ENCODE assay signal across 11 mouse cellular contexts in genomic region chr2:131980866-131981265, GRCm38 (mm10). TPM values are rescaled to one million over a fixed set of nuclear protein-coding genes. Genes with fewer than 3 reads are reported as not detected.
DNase-seq lines count a peak whose midpoint lies in the region; ATAC-seq and TF ChIP-seq lines count a peak whose summit lies in the region.
"Had no signal": no experiment of that assay in that cellular context is flagged by ENCODE, and none has a peak within 500 bp of the region (broad histone marks: within the 10 kb centered on the region; RNA-seq: fewer than 3 reads in every experiment).

No protein-coding gene starts in this region.

- H3K27ac ChIP-seq in gastrocnemius, adult 2 months = no peak overlapping the region
- no peak overlapping the region for H3K27ac ChIP-seq in kidney, embryonic 14.5 days (ENCODE audit: low read depth, low read length)
- H3K27ac ChIP-seq: heart, adult 2 months had no signal

- H3K9ac ChIP-seq in kidney, embryonic 14.5 days (ENCODE audit: low read depth, low read length) = no peak overlapping the region

- no peak overlapping the region for H3K4me3 ChIP-seq in gastrocnemius, adult 2 months
- no peak overlapping the region for H3K4me3 ChIP-seq in kidney, embryonic 14.5 days (ENCODE audit: low read length)
- H3K4me3 ChIP-seq: heart, adult 2 months; megakaryocyte, embryonic 14.5 days had no signal

- no peaks in the 10 kb centered on the region for H3K36me3 ChIP-seq in kidney, embryonic 14.5 days (ENCODE audit: control insufficient read depth, insufficient read depth, low read length)

- TF ChIP-seq CTCF in gastrocnemius, adult 2 months (IDR thresholded peaks at IDR 0.05) = no peak

- 49% methylated on average over 9 of the region's 9 CpGs for WGBS in kidney, embryonic 14.5 days

- H3K9me3 ChIP-seq in kidney, embryonic 14.5 days (ENCODE audit: control insufficient read depth, low read length) = peaks cover 8% of the 10 kb centered on the region; the same call in 1 of the 2 replicates

- DNase-seq in gastrocnemius, postnatal 14 days = peak; percentile 24
- no peak for DNase-seq in gastrocnemius, adult 2 months
- peak; percentile 74 for DNase-seq in 416B (ENCODE audit: low read depth)
- DNase-seq in heart, adult 18-20 months = peak; percentile 15 to 64
- DNase-seq in cerebellum, adult 9-11 months = no peak
- no peak for DNase-seq in ovary, postnatal 36 days (ENCODE audit: low spot score)
- no peak for DNase-seq in cerebellum, adult 11 months

- no peak overlapping the region for H3K4me2 ChIP-seq in kidney, embryonic 14.5 days (replicated peaks; ENCODE audit: low read depth, low read length)

- intact Hi-C loops in gastrocnemius, postnatal 14 days (cut with DNase I; ENCODE audit: low total_unique reads) = loop anchor here (5.0 to 10.0 kb wide), 2 partner anchors 74 to 256 kb away; no protein-coding TSS in a partner anchor
- intact Hi-C loops in gastrocnemius, adult 2 months (cut with DNase I) = no loop called here

- no peaks in the 10 kb centered on the region for H3K27me3 ChIP-seq in kidney, embryonic 14.5 days (ENCODE audit: control insufficient read depth, insufficient read depth, low read length)
- H3K27me3 ChIP-seq: CH12.LX had no signal

- peak; percentile 60 for ATAC-seq in kidney, embryonic 14.5 days (ENCODE audit: low FRiP score, low TSS enrichment)

- H3K4me1 ChIP-seq in kidney, embryonic 14.5 days (ENCODE audit: control insufficient read depth, insufficient read depth, low read length) = no peaks in the 10 kb centered on the region

RNA-seq across cellular contexts. Expression of gene Prnd, which starts 30.2 kb away (rescaled TPM):
- total RNA-seq in gastrocnemius, postnatal 14 days (2021) = 10 to 100 TPM in 1 of 2 experiments, 1 to 10 TPM in 1; 9.6 to 24.2 TPM
- total RNA-seq in gastrocnemius, adult 2 months (2021) = under 1 TPM; 0.08 to 0.15 TPM
- 1 to 10 TPM in 1 of 2 experiments, not detected in 1; 1.7 TPM for total RNA-seq in heart, adult 18-20 months (2021)
- polyA plus RNA-seq in kidney, embryonic 14.5 days (2014; fragmentation: Nextera tagmentation; extraction: Ambion mirVana) = 17.6 and 17.9 TPM in 2 replicates

RNA-seq across cellular contexts. Expression of gene Rassf2, which starts 49.2 kb away (rescaled TPM):
- 10 to 100 TPM in 1 of 2 experiments, 1 to 10 TPM in 1; 8.5 to 13.1 TPM for total RNA-seq in gastrocnemius, postnatal 14 days (2021)
- 1 to 10 TPM; 3.5 to 6.8 TPM for total RNA-seq in gastrocnemius, adult 2 months (2021)
- total RNA-seq in heart, adult 18-20 months (2021) = 10 to 100 TPM in 1 of 2 experiments, 1 to 10 TPM in 1; 7.7 to 11.7 TPM
- polyA plus RNA-seq in kidney, embryonic 14.5 days (2014; fragmentation: Nextera tagmentation; extraction: Ambion mirVana) = 5.3 and 9.9 TPM in 2 replicates

Comparison
In these comparisons a context has a peak if more than half of its experiments do, and no peak if none do; other contexts are left out.
1. DNase-seq: peak in gastrocnemius, postnatal 14 days (single experiment), 416B (single experiment) and heart, adult 18-20 months (2 of 2); none in gastrocnemius, adult 2 months (single experiment), cerebellum, adult 9-11 months (single experiment), ovary, postnatal 36 days (single experiment) and cerebellum, adult 11 months (single experiment).